Mouse (Mus musculus) cerebellum, adult 8-10 months (tissue): ENCODE data around the gene Tyms.

Source experiments
- DNase-seq: peaks from one replicate; pipeline ENCODE4 v3.0.0; 2022

Tyms gene

GRCm38 (mm10) chr5:30072825-30073821 is at the start of gene Tyms:
Gene Tyms, minus strand, starts transcription at chr5:30073617.
- peak; percentile 47 for DNase-seq

GRCm38 (mm10) chr5:30122481-30122880 is 49.1 kb upstream of the Tyms start:
- DNase-seq: no peak

- no peak for DNase-seq
These were observed 46.7 kb upstream of the Tyms start for GRCm38 (mm10) chr5:30120106-30120505.

- DNase-seq: no peak
These were observed 45.7 kb upstream of the Tyms start for GRCm38 (mm10) chr5:30119163-30119562.

- no peak for DNase-seq
These were observed 44.6 kb upstream of the Tyms start for GRCm38 (mm10) chr5:30118018-30118417.

- no peak for DNase-seq
These were observed 42.3 kb upstream of the Tyms start for GRCm38 (mm10) chr5:30115718-30116117.

GRCm38 (mm10) chr5:30114761-30115140 is 41.3 kb upstream of the Tyms start:
- no peak for DNase-seq

GRCm38 (mm10) chr5:30113881-30114760 is 40.7 kb upstream of the Tyms start:
- DNase-seq: peak; percentile 25

- no peak for DNase-seq
These were observed 39.2 kb upstream of the Tyms start for GRCm38 (mm10) chr5:30112533-30113068.

- DNase-seq: no peak
These were observed 38.4 kb upstream of the Tyms start for GRCm38 (mm10) chr5:30111771-30112170.

GRCm38 (mm10) chr5:30111126-30111525 is 37.7 kb upstream of the Tyms start:
- DNase-seq: no peak

- DNase-seq: no peak
These were observed 37.1 kb upstream of the Tyms start for GRCm38 (mm10) chr5:30110371-30111060.

- no peak for DNase-seq
These were observed 36.5 kb upstream of the Tyms start for GRCm38 (mm10) chr5:30109899-30110298.

- DNase-seq: no peak
These were observed 34.8 kb upstream of the Tyms start for GRCm38 (mm10) chr5:30108233-30108632.

- DNase-seq: no peak
These were observed 34.2 kb upstream of the Tyms start for GRCm38 (mm10) chr5:30107611-30108041.

- no peak for DNase-seq
These were observed 33.8 kb upstream of the Tyms start for GRCm38 (mm10) chr5:30107186-30107585.

GRCm38 (mm10) chr5:30106756-30107155 is 33.3 kb upstream of the Tyms start:
- no peak for DNase-seq

- no peak for DNase-seq
These were observed 32.4 kb upstream of the Tyms start, which contains the start of gene 3110082J24Rik for GRCm38 (mm10) chr5:30105668-30106300. Gene 3110082J24Rik, minus strand, starts transcription at chr5:30106086.

- DNase-seq: no peak
These were observed 31.6 kb upstream of the Tyms start, which contains the start of gene Garem2 for GRCm38 (mm10) chr5:30104841-30105667. Gene Garem2, plus strand, starts transcription at chr5:30105161.

GRCm38 (mm10) chr5:30104339-30104738 is 30.9 kb upstream of the Tyms start:
- peak; percentile 29 for DNase-seq

GRCm38 (mm10) chr5:30103340-30103739 is 29.9 kb upstream of the Tyms start:
- DNase-seq: no peak
